Mouse (Mus musculus) T-helper 2 cell (primary cell): ENCODE data around the gene Svep1.

Experiments
- in situ Hi-C: fragments of 300-600 bp; cut with MboI, MseI; formaldehyde crosslinking; loops from one replicate; pipeline ENCODE4 v1.15.1; 2025; ENCODE audit warnings: high pct_unique_total_duplicates

Gene Svep1

GRCm38 (mm10) chr4:58206115-58206945, at the start of gene Svep1:
Gene Svep1, minus strand, starts transcription at chr4:58206859.
- in situ Hi-C loops: loop anchor here (5.0 kb wide), 1 partner anchor 61 kb away; no protein-coding TSS in a partner anchor

- in situ Hi-C loops: no loop called here
These were observed 46.8 kb upstream of the Svep1 start for GRCm38 (mm10) chr4:58253410-58253809.

- in situ Hi-C loops: no loop called here
These were observed 45.7 kb upstream of the Svep1 start for GRCm38 (mm10) chr4:58252381-58252780.

- in situ Hi-C loops: no loop called here
These were observed 38.9 kb upstream of the Svep1 start for GRCm38 (mm10) chr4:58245544-58245943.

GRCm38 (mm10) chr4:58240416-58240815, 33.8 kb upstream of the Svep1 start:
- in situ Hi-C loops: no loop called here

- in situ Hi-C loops: no loop called here
These were observed 29.2 kb upstream of the Svep1 start for GRCm38 (mm10) chr4:58235828-58236227.

- in situ Hi-C loops: no loop called here
These were observed 16.8 kb upstream of the Svep1 start for GRCm38 (mm10) chr4:58223499-58223898.

GRCm38 (mm10) chr4:58211374-58211773, 4.7 kb upstream of the Svep1 start:
- in situ Hi-C loops: no loop called here

- in situ Hi-C loops: no loop called here
These were observed 4.0 kb upstream of the Svep1 start for GRCm38 (mm10) chr4:58210557-58211090.

GRCm38 (mm10) chr4:58205750-58206114, 927 bp downstream of the Svep1 start:
- in situ Hi-C loops: loop anchor here (5.0 kb wide), 1 partner anchor 62 kb away; no protein-coding TSS in a partner anchor

- in situ Hi-C loops: no loop called here
These were observed 5.0 kb downstream of the Svep1 start for GRCm38 (mm10) chr4:58201703-58202102.

GRCm38 (mm10) chr4:58200826-58201225, 5.8 kb downstream of the Svep1 start:
- in situ Hi-C loops: no loop called here

- in situ Hi-C loops: no loop called here
These were observed 9.4 kb downstream of the Svep1 start for GRCm38 (mm10) chr4:58197230-58197629.

- in situ Hi-C loops: no loop called here
These were observed 9.9 kb downstream of the Svep1 start for GRCm38 (mm10) chr4:58196795-58197194.

GRCm38 (mm10) chr4:58195936-58196335, 10.7 kb downstream of the Svep1 start:
- in situ Hi-C loops: no loop called here

GRCm38 (mm10) chr4:58189281-58189680, 17.4 kb downstream of the Svep1 start:
- in situ Hi-C loops: no loop called here

- in situ Hi-C loops: no loop called here
These were observed 21.3 kb downstream of the Svep1 start for GRCm38 (mm10) chr4:58185401-58185800.

GRCm38 (mm10) chr4:58184681-58185341, 21.8 kb downstream of the Svep1 start:
- in situ Hi-C loops: no loop called here

- in situ Hi-C loops: no loop called here
These were observed 22.8 kb downstream of the Svep1 start for GRCm38 (mm10) chr4:58183897-58184296.

GRCm38 (mm10) chr4:58178489-58178888, 28.2 kb downstream of the Svep1 start:
- in situ Hi-C loops: no loop called here

- in situ Hi-C loops: no loop called here
These were observed 29.4 kb downstream of the Svep1 start for GRCm38 (mm10) chr4:58177256-58177655.

- in situ Hi-C loops: no loop called here
These were observed 32.1 kb downstream of the Svep1 start for GRCm38 (mm10) chr4:58174435-58174987.
